Mouse (Mus musculus) right cerebral cortex, postnatal 25 days (tissue): ENCODE data around the gene Ceacam12.
"Not testable (repeated sequence)": the region's sequence is repeated elsewhere in the genome, so short reads cannot be mapped to it uniquely, and the experiment has no call there.

ENCODE experiments used
- DNase-seq: peaks from one replicate; pipeline ENCODE4 v3.0.0; 2022

The Ceacam12 gene

GRCm38 (mm10) chr7:18065629-18066028 lies at the start of gene Ceacam12:
Ceacam12 (plus strand) TSS chr7:18065929.
- DNase-seq, result no peak

GRCm38 (mm10) chr7:18073821-18074220 lies 8.1 kb downstream of the Ceacam12 start:
- DNase-seq, result not testable (repeated sequence)

GRCm38 (mm10) chr7:18100785-18101184 lies 35.1 kb downstream of the Ceacam12 start:
- DNase-seq, result no peak
